Mouse (Mus musculus) liver, embryonic 14.5 days (tissue): ENCODE data around the gene Man1a. TPM values are rescaled to one million over a fixed set of nuclear protein-coding genes. Genes with fewer than 3 reads are reported as not detected.

ENCODE experiments used
- ATAC-seq: fragments of 200-750 bp; cut with Nextera tagmentation; 2 replicates; pipeline ENCODE4 v1.8.0; 2017; ENCODE audit warnings: moderate number of reproducible peaks, mild to moderate bottlenecking, moderate library complexity; ENCODE audit not compliant: insufficient read depth
- DNase-seq, 3 experiments: peaks; one replicate each; pipeline ENCODE4 v3.0.0-alpha.2; 2012 to 2013; ENCODE audit warnings: low read depth in 3 of 3, low spot score in 3 of 3
- H3K27ac ChIP-seq: fragments of 300-500 bp; sonication (generic); 2 replicates; pipeline ENCODE4 v1.5.1; 2014; ENCODE audit warnings: moderate library complexity, mild to moderate bottlenecking, control low read depth, inconsistent platforms
- H3K27me3 ChIP-seq: fragments of 300-500 bp; sonication (generic); 2 replicates; pipeline ENCODE4 v1.6.1; 2014; ENCODE audit warnings: mild to moderate bottlenecking, low read length, moderate library complexity; ENCODE audit not compliant: control insufficient read depth, insufficient read depth
- H3K36me3 ChIP-seq: fragments of 300-500 bp; sonication (generic); replicated peaks from 2 replicates; pipeline ENCODE4 v1.6.1; 2014; ENCODE audit warnings: low read depth; ENCODE audit not compliant: control insufficient read depth, insufficient read depth
- H3K4me1 ChIP-seq, 2 experiments: fragments of 200-500 bp in 1 of 2; fragments of 300-500 bp in 1 of 2; sonication (generic) in 1 of 2; replicated peaks; 2 replicates each; pipeline ENCODE4 v1.6.1; 2012 to 2014; ENCODE audit warnings: antibody characterized with exemption in 1 of 2, inconsistent platforms in 1 of 2, low read length in 1 of 2; ENCODE audit not compliant: control insufficient read depth in 2 of 2, insufficient read depth in 2 of 2
- H3K4me2 ChIP-seq: fragments of 300-500 bp; sonication (generic); 2 replicates; pipeline ENCODE4 v1.6.1; 2014; ENCODE audit warnings: low read depth, mild to moderate bottlenecking, control low read depth, moderate library complexity
- H3K4me3 ChIP-seq, 2 experiments: fragments of 200-500 bp in 1 of 2; fragments of 300-500 bp in 1 of 2; sonication (generic) in 1 of 2; 2 replicates each; pipeline ENCODE4 v1.5.1; 2012 to 2014; ENCODE audit warnings: low read depth in 2 of 2, low read length in 2 of 2, mild to moderate bottlenecking in 2 of 2, control low read depth in 1 of 2, inconsistent platforms in 1 of 2, moderate library complexity in 1 of 2; ENCODE audit not compliant: insufficient read depth in 1 of 2
- H3K9ac ChIP-seq: fragments of 300-500 bp; sonication (generic); replicated peaks from 2 replicates; pipeline ENCODE4 v1.6.1; 2014; ENCODE audit warnings: mild to moderate bottlenecking, control low read depth, moderate library complexity
- H3K9me3 ChIP-seq: fragments of 300-500 bp; sonication (generic); 2 replicates; pipeline ENCODE4 v1.6.1; 2016; ENCODE audit warnings: low read length, mixed read lengths; ENCODE audit not compliant: control insufficient read depth
- CTCF ChIP-seq: IDR thresholded peaks from 2 replicates; pipeline ENCODE4 v1.5.1; 2016; ENCODE audit warnings: antibody characterized with exemption, low read depth, control low read depth
- EP300 ChIP-seq: IDR thresholded peaks from 2 replicates; pipeline ENCODE4 v1.6.1; 2016; ENCODE audit warnings: antibody characterized with exemption, low read depth
- WGBS: fragments of 180-500 bp; shearing (Covaris S2); extraction: QIAGEN DNeasy Blood & Tissue Kit; methylation state at CpG from one replicate; pipeline ENCODE4 v1.1.7; 2014; ENCODE audit not compliant: insufficient replicate concordance; 5-methylcytosine and 5-hydroxymethylcytosine counted together
- polyA plus RNA-seq, 2 experiments: library from polyadenylated mRNA; depleted of rRNA in 1 of 2; stranded (reverse) in 1 of 2; unstranded in 1 of 2; fragments of >200 nt; fragmentation: Nextera tagmentation in 1 of 2; extraction: Ambion mirVana in 1 of 2; gene quantifications; 2 replicates each; pipeline versions ENCODE4 v1.2.1 to v1.2.3; 2012 to 2014

Gene Man1a
- polyA plus RNA-seq, 2 experiments: 12.4 TPM

GRCm38 (mm10) chr10:53888382-53889110, 187.9 kb downstream of the Man1a start:
- Histone ChIP-seq H3K9me3 (no peaks in the 10 kb centered on the region), H3K4me3 (peak overlapping the region; percentile 6 to 21; a peak in 1 of 4 replicates), H3K4me2 (peak overlapping the region; percentile 56), H3K36me3 (no peaks in the 10 kb centered on the region), H3K9ac (no peak overlapping the region; the same call in 1 of the 2 replicates), H3K27ac (peak overlapping the region; percentile 36; the same call in 1 of the 2 replicates), H3K4me1 (peaks cover 9 to 14% of the 10 kb centered on the region in 2 experiments; a peak in 3 of 4 replicates), H3K27me3 (no peaks in the 10 kb centered on the region)
- DNase-seq: peak; percentile 51 to 59 (median 54)
- TF ChIP-seq EP300 (peak; percentile 79), CTCF (no peak)
- WGBS: 36% methylated on average over 10 of the region's 10 CpGs
- ATAC-seq: peak; percentile 95

DNA sequence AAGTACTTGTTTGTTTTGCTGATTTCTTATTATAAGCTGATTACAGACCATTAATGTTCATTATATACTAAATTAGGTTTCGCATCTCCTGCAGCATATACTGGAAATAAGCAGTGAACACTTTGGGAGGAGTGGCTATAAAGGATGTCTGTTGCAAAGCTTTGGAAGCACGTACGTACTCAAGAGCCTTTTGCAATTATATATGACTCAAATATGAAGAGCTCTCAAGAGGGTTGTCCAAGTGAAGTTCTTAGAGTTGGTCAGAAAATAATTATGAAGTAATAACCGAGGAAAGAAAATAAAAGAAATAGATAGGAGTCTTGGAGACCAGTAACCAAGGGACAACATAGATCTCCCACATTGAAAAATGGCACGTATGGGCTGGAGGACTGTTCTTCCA, 189.9 kb downstream of the Man1a start:
- H3K4me2 ChIP-seq: no peak overlapping the region
- no peaks in the 10 kb centered on the region for H3K27me3 ChIP-seq
- no peaks in the 10 kb centered on the region for H3K36me3 ChIP-seq
- TF ChIP-seq CTCF (no peak), EP300 (no peak)
- H3K4me1 ChIP-seq: peaks cover 9 to 14% of the 10 kb centered on the region in 2 experiments; a peak in 3 of 4 replicates
- ATAC-seq (no peak), DNase-seq (no peak)
- H3K9ac ChIP-seq: no peak overlapping the region
- WGBS: 72% methylated on average over 5 of the region's 5 CpGs
- H3K4me3 ChIP-seq: no peak overlapping the region
- H3K27ac ChIP-seq: no peak overlapping the region
- H3K9me3 ChIP-seq: no peaks in the 10 kb centered on the region

- ATAC-seq: no peak
Measured at GRCm38 (mm10) chr10:53881310-53881709, 195.1 kb downstream of the Man1a start.

GRCm38 (mm10) chr10:53875896-53876295, 200.5 kb downstream of the Man1a start:
- Histone ChIP-seq H3K36me3 (no peaks in the 10 kb centered on the region), H3K9me3 (no peaks in the 10 kb centered on the region), H3K27me3 (no peaks in the 10 kb centered on the region), H3K4me3 (no peak overlapping the region), H3K9ac (no peak overlapping the region), H3K4me2 (no peak overlapping the region), H3K4me1 (no peaks in the 10 kb centered on the region), H3K27ac (no peak overlapping the region)
- WGBS: 59% methylated on average over 4 of the region's 4 CpGs
- no peak for DNase-seq
- ATAC-seq: no peak
- TF ChIP-seq EP300: no peak
- no peak for TF ChIP-seq CTCF

More at GRCm38 (mm10) chr10:53881310-53881709, 195.1 kb downstream of the Man1a start:
- Histone ChIP-seq H3K36me3 (no peaks in the 10 kb centered on the region), H3K27me3 (no peaks in the 10 kb centered on the region), H3K27ac (no peak overlapping the region), H3K9ac (no peak overlapping the region), H3K4me3 (no peak overlapping the region), H3K4me2 (no peak overlapping the region), H3K9me3 (no peaks in the 10 kb centered on the region), H3K4me1 (no peaks in the 10 kb centered on the region)
- DNase-seq: no peak
- TF ChIP-seq CTCF (no peak), EP300 (no peak)

DNA sequence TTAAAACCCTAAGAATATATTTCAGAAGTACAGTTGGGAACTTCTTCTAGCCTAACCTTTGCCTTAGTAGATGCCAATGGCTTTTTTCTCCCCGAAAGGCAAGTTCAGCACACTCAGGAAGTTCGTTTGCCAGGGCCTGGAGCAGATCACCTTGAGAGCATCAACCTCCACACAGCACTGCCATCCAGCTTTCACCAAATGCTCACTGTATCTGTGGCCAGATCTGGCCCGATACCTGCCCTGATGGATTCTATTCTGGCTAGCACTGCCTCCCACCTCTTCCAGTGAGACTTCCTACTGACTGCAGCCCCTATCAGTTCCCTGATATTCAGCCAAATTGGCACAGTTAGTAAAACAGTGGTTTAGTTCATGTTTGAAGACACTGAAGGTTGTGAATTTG, 202.2 kb downstream of the Man1a start:
- no peak overlapping the region for H3K4me2 ChIP-seq
- no peak overlapping the region for H3K27ac ChIP-seq
- H3K4me3 ChIP-seq: no peak overlapping the region
- no peaks in the 10 kb centered on the region for H3K36me3 ChIP-seq
- DNase-seq (no peak), ATAC-seq (no peak)
- no peaks in the 10 kb centered on the region for H3K27me3 ChIP-seq
- no peaks in the 10 kb centered on the region for H3K9me3 ChIP-seq
- no peak overlapping the region for H3K9ac ChIP-seq
- no peaks in the 10 kb centered on the region for H3K4me1 ChIP-seq
- TF ChIP-seq CTCF (no peak), EP300 (no peak)
- 47% methylated on average over 3 of the region's 3 CpGs for WGBS
